Comparison of ENCODE assay signal across 9 mouse cellular contexts in the genomic region with DNA sequence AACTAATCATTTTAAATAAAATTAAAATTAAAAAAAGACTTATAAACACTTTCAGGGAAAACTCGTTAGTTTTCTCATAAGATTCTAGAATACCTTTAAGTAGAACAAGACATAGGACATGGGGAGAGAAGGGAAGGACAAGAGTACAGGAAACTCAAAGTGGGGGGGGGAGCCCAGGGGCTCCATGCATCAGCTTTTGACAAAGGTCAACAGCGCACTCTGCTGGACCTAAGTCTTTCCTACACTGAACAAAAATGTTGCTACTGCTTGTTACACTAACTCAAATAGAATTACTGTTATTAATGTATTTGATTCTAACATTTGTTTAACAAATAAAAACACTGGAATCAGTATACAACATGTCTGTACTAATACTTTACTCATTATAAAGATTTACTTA. TPM values are rescaled to one million over a fixed set of nuclear protein-coding genes. Genes with fewer than 3 reads are reported as not detected.
DNase-seq lines count a peak whose midpoint lies in the region; ATAC-seq and TF ChIP-seq lines count a peak whose summit lies in the region.
"Had no signal": no experiment of that assay in that cellular context is flagged by ENCODE, and none has a peak within 500 bp of the region (broad histone marks: within the 10 kb centered on the region; RNA-seq: fewer than 3 reads in every experiment).

No protein-coding gene starts in this region.

- peak; percentile 53 for TF ChIP-seq CTCF in ES-Bruce4 (IDR thresholded peaks at IDR 0.05; ENCODE audit: low read depth, low read length)

- no peak for ATAC-seq in frontal cortex, adult (ENCODE audit: low TSS enrichment)

- no peaks in the 10 kb centered on the region for H3K36me3 ChIP-seq in ES-Bruce4 (ENCODE audit: control insufficient read depth, insufficient read depth, low read length, poor library complexity, severe bottlenecking)
- H3K36me3 ChIP-seq: liver, embryonic 13.5 days had no signal

- intact Hi-C loops in gastrocnemius, postnatal 36 days (cut with DNase I), result loop anchor here (5.0 kb wide), 2 partner anchors 202 to 327 kb away; no protein-coding TSS in a partner anchor

- DNase-seq in frontal cortex, postnatal 10 days (ENCODE audit: low spot score in 2 of 2), result peak; percentile 6 to 37
- DNase-seq in c-Kit-positive CD71-positive TER-119-negative erythroid progenitor cells, embryonic 14.5 days (ENCODE audit: low read depth), result peak; percentile 45
- peak; percentile 16 to 22 for DNase-seq in gastrocnemius, postnatal 36 days
- DNase-seq in left cerebral cortex, adult 18-20 months (ENCODE audit: low spot score in 2 of 2), result peak; percentile 35 to 57
- DNase-seq in ovary, postnatal 10 days (ENCODE audit: low spot score), result peak; percentile 12
- DNase-seq in thymus, postnatal 25 days, result peak; percentile 63
- DNase-seq: liver, embryonic 13.5 days had no signal

- H3K9ac ChIP-seq in ES-Bruce4 (ENCODE audit: low read depth, poor library complexity, severe bottlenecking), result no peak overlapping the region
- H3K9ac ChIP-seq: liver, embryonic 13.5 days had no signal

- no peak overlapping the region for H3K4me3 ChIP-seq in ES-Bruce4 (ENCODE audit: low read depth, low read length)
- H3K4me3 ChIP-seq: liver, embryonic 13.5 days had no signal

- H3K27ac ChIP-seq in ES-Bruce4 (ENCODE audit: insufficient read depth, low read length), result no peak overlapping the region
- H3K27ac ChIP-seq: liver, embryonic 13.5 days had no signal

- no peaks in the 10 kb centered on the region for H3K27me3 ChIP-seq in ES-Bruce4 (ENCODE audit: control insufficient read depth, insufficient read depth, low read length, poor library complexity, severe bottlenecking)
- H3K27me3 ChIP-seq: liver, embryonic 13.5 days had no signal

- H3K4me1 ChIP-seq in ES-Bruce4 (ENCODE audit: control insufficient read depth, insufficient read depth, low read length), result no peaks in the 10 kb centered on the region

- no peak for TF ChIP-seq POLR2A in ES-Bruce4 (IDR thresholded peaks at IDR 0.05; ENCODE audit: insufficient read depth, low read length)

- H3K9me3 ChIP-seq in ES-Bruce4 (replicated peaks; ENCODE audit: control insufficient read depth, insufficient read depth, low read length, poor library complexity, severe bottlenecking), result no peaks in the 10 kb centered on the region
- H3K9me3 ChIP-seq: liver, embryonic 13.5 days had no signal

- TF ChIP-seq EP300 in ES-Bruce4 (IDR thresholded peaks at IDR 0.05; ENCODE audit: insufficient read depth, low read depth, low read length), result no peak

RNA-seq across cellular contexts. Expression of a gene that starts 26.8 kb away (rescaled TPM):
- polyA plus RNA-seq in ES-Bruce4 (2011; ENCODE audit: insufficient read depth, insufficient read length, low read depth, missing spikeins), result 15.2 and 17.6 TPM in 2 replicates
- under 1 TPM; 0.20 to 0.27 TPM for total RNA-seq in gastrocnemius, postnatal 36 days (2021)
- total RNA-seq in left cerebral cortex, adult 18-20 months (2021), result under 1 TPM; 0.09 to 0.19 TPM

Comparison
In these comparisons a context has a peak if more than half of its experiments do, and no peak if none do; other contexts are left out.
1. DNase-seq: peak in every context shown above with its lines; median percentile 63 in thymus, postnatal 25 days; 46 in left cerebral cortex, adult 18-20 months; 45 in c-Kit-positive CD71-positive TER-119-negative erythroid progenitor cells, embryonic 14.5 days; 22 in frontal cortex, postnatal 10 days; 19 in gastrocnemius, postnatal 36 days; 12 in ovary, postnatal 10 days.